In the genomic region with DNA sequence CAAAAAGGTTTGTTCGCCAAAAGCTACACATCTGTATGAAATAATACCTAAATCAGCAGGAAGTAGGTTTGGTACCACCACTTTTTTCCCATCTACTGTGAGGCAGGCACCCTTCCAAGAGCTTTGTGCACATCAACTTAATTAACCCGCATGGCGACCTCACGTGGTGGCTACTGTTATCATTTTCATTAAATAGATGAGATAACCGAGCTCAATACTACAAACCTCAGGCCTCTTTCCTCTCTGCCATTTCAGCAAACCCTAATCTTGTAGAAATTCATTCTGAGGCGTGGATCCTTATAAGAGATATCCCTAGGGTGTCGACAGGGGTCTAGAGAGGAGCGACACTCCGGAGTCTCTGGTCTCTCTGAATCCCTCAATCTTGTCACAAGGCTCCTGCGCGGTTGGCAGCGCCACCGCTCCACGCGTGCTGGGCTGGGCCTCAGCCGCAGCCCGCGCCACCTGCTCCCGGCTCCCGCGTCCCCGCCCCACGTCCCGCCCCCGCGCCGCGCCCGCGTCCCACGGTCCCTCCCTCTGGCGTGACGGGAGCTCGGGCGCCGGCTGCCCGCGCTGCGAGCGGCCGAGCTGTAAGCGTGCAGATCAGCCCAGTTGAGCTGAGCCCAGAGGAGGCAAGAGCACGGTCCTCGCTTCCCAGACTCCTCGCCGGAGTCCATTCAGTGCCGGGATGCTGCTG, we compare ENCODE assay signal across 8 mouse cellular contexts. TPM values are rescaled to one million over a fixed set of nuclear protein-coding genes. Genes with fewer than 3 reads are reported as not detected.
DNase-seq lines count a peak whose midpoint lies in the region; ATAC-seq and TF ChIP-seq lines count a peak whose summit lies in the region.

A gene (plus strand): TSS at position 533 of the 694 bp plus-strand sequence.

- peaks cover 6% of the 10 kb centered on the region; the same call in 1 of the 2 replicates for H3K4me1 ChIP-seq in cortical plate, adult 2 months (ENCODE audit: control insufficient read depth, insufficient read depth, low read length)
- peaks cover 4% of the 10 kb centered on the region; the same call in 1 of the 2 replicates for H3K4me1 ChIP-seq in heart, embryonic 10.5 days
- H3K4me1 ChIP-seq in kidney, embryonic 14.5 days (ENCODE audit: control insufficient read depth, insufficient read depth, low read length) = no peaks in the 10 kb centered on the region
- H3K4me1 ChIP-seq in limb, embryonic 12.5 days (replicated peaks) = peaks cover 9% of the 10 kb centered on the region
- no peaks in the 10 kb centered on the region for H3K4me1 ChIP-seq in midbrain, embryonic 11.5 days (ENCODE audit: control insufficient read depth, insufficient read depth, low read length)

- H3K9me3 ChIP-seq in heart, embryonic 10.5 days = no peaks in the 10 kb centered on the region
- no peaks in the 10 kb centered on the region for H3K9me3 ChIP-seq in kidney, embryonic 14.5 days (ENCODE audit: control insufficient read depth, low read length)
- no peaks in the 10 kb centered on the region for H3K9me3 ChIP-seq in limb, embryonic 12.5 days
- H3K9me3 ChIP-seq in midbrain, embryonic 11.5 days (ENCODE audit: control insufficient read depth, low read length) = no peaks in the 10 kb centered on the region

- TF ChIP-seq POLR2A in cortical plate, adult 2 months (IDR thresholded peaks at IDR 0.05; ENCODE audit: extremely low read depth, insufficient read depth, low read length) = peak; percentile 70

- ATAC-seq in kidney, embryonic 14.5 days (ENCODE audit: low FRiP score, low TSS enrichment) = peak; percentile 95
- peak; percentile 92 for ATAC-seq in limb, embryonic 12.5 days (ENCODE audit: insufficient number of reproducible peaks, insufficient read depth, low FRiP score, low TSS enrichment, low read depth)
- peak; percentile 93 for ATAC-seq in midbrain, embryonic 11.5 days (ENCODE audit: low FRiP score)

- peak within 1 kb of the TSS; percentile 69 for H3K9ac ChIP-seq in kidney, embryonic 14.5 days (ENCODE audit: low read depth, low read length)
- peak within 1 kb of the TSS; percentile 70 for H3K9ac ChIP-seq in limb, embryonic 12.5 days (replicated peaks)
- peak within 1 kb of the TSS; percentile 61 for H3K9ac ChIP-seq in midbrain, embryonic 11.5 days (ENCODE audit: low read length)

- H3K27me3 ChIP-seq in heart, embryonic 10.5 days (ENCODE audit: insufficient read depth, poor library complexity, severe bottlenecking) = peaks cover 6% of the 10 kb centered on the region; the same call in 1 of the 2 replicates
- no peaks in the 10 kb centered on the region for H3K27me3 ChIP-seq in kidney, embryonic 14.5 days (ENCODE audit: control insufficient read depth, insufficient read depth, low read length)
- H3K27me3 ChIP-seq in limb, embryonic 12.5 days = peaks cover 9% of the 10 kb centered on the region
- H3K27me3 ChIP-seq in midbrain, embryonic 11.5 days (ENCODE audit: control insufficient read depth, insufficient read depth, low read length) = no peaks in the 10 kb centered on the region
- H3K27me3 ChIP-seq in splenic B cell, adult 2 months (ENCODE audit: control insufficient read depth, insufficient read depth, low read length, poor library complexity, severe bottlenecking) = no peaks in the 10 kb centered on the region; the same call in none of the 2 replicates

- peak within 1 kb of the TSS; percentile 69 for H3K4me3 ChIP-seq in cortical plate, adult 2 months (ENCODE audit: insufficient read depth, low read length)
- peak within 1 kb of the TSS; percentile 81 for H3K4me3 ChIP-seq in heart, embryonic 10.5 days
- peak within 1 kb of the TSS; percentile 70 for H3K4me3 ChIP-seq in kidney, embryonic 14.5 days (ENCODE audit: low read length)
- H3K4me3 ChIP-seq in limb, embryonic 12.5 days (replicated peaks) = peak within 1 kb of the TSS; percentile 68
- peak within 1 kb of the TSS; percentile 51 for H3K4me3 ChIP-seq in midbrain, embryonic 11.5 days (ENCODE audit: low read depth, low read length)

- peak; percentile 16 for DNase-seq in gastrocnemius, postnatal 14 days
- DNase-seq in gastrocnemius, adult 18-20 months (ENCODE audit: low spot score) = no peak
- DNase-seq in heart, embryonic 10.5 days (ENCODE audit: low spot score) = peak; percentile 76
- DNase-seq in midbrain, embryonic 11.5 days (ENCODE audit: low spot score, missing footprints) = peak; percentile 94
- peak; percentile 41 for DNase-seq in splenic B cell, adult 2 months (ENCODE audit: low read depth, low spot score)

- WGBS in heart, embryonic 10.5 days = 1% methylated on average over 47 of the region's 47 CpGs
- WGBS in kidney, embryonic 14.5 days = 1% methylated on average over 42 of the region's 47 CpGs
- under 1% methylated on average over 46 of the region's 47 CpGs for WGBS in limb, embryonic 12.5 days
- WGBS in midbrain, embryonic 11.5 days = under 1% methylated on average over 36 of the region's 47 CpGs

- no peak for TF ChIP-seq CTCF in cortical plate, adult 2 months (IDR thresholded peaks at IDR 0.05; ENCODE audit: extremely low read depth, insufficient read depth, low read length)

- intact Hi-C loops in gastrocnemius, postnatal 14 days (cut with DNase I; ENCODE audit: low total_unique reads) = no loop called here

- peak within 1 kb of the TSS; percentile 73; the same call in 1 of the 2 replicates for H3K27ac ChIP-seq in cortical plate, adult 2 months (ENCODE audit: insufficient read depth, low read length)
- peak within 1 kb of the TSS; percentile 82 for H3K27ac ChIP-seq in heart, embryonic 10.5 days
- no peak within 1 kb of the TSS for H3K27ac ChIP-seq in kidney, embryonic 14.5 days (ENCODE audit: low read depth, low read length)
- H3K27ac ChIP-seq in limb, embryonic 12.5 days = peak within 1 kb of the TSS; percentile 50; the same call in 1 of the 2 replicates
- peak within 1 kb of the TSS; percentile 60 for H3K27ac ChIP-seq in midbrain, embryonic 11.5 days (ENCODE audit: low read depth, low read length)

- H3K36me3 ChIP-seq in heart, embryonic 10.5 days = no peaks in the 10 kb centered on the region
- H3K36me3 ChIP-seq in kidney, embryonic 14.5 days (ENCODE audit: control insufficient read depth, insufficient read depth, low read length) = no peaks in the 10 kb centered on the region
- no peaks in the 10 kb centered on the region for H3K36me3 ChIP-seq in limb, embryonic 12.5 days
- no peaks in the 10 kb centered on the region for H3K36me3 ChIP-seq in midbrain, embryonic 11.5 days (ENCODE audit: control insufficient read depth, insufficient read depth, low read length)
- H3K36me3 ChIP-seq in splenic B cell, adult 2 months (ENCODE audit: control insufficient read depth, insufficient read depth, low read length, poor library complexity, severe bottlenecking) = no peaks in the 10 kb centered on the region

- peak within 1 kb of the TSS; percentile 94 for H3K4me2 ChIP-seq in kidney, embryonic 14.5 days (replicated peaks; ENCODE audit: low read depth, low read length)
- peak within 1 kb of the TSS; percentile 85 for H3K4me2 ChIP-seq in limb, embryonic 12.5 days
- peak within 1 kb of the TSS; percentile 67 for H3K4me2 ChIP-seq in midbrain, embryonic 11.5 days

RNA-seq across cellular contexts. Expression of the gene that starts here (rescaled TPM):
- total RNA-seq in gastrocnemius, postnatal 14 days (2021) = under 1 TPM; 0.22 to 0.23 TPM
- under 1 TPM in 1 of 2 experiments, not detected in 1; 0.21 TPM for total RNA-seq in gastrocnemius, adult 18-20 months (2021)
- polyA plus RNA-seq in cortical plate, adult 2 months (2012; rRNA removed) = 17.8 and 21.3 TPM in 2 replicates
- 1.9 and 2.6 TPM in 2 replicates for polyA plus RNA-seq in heart, embryonic 10.5 days (2016; fragmentation: Nextera tagmentation; extraction: Ambion mirVana)
- 1.6 and 3.3 TPM in 2 replicates for polyA plus RNA-seq in kidney, embryonic 14.5 days (2014; fragmentation: Nextera tagmentation; extraction: Ambion mirVana)
- polyA plus RNA-seq in limb, embryonic 12.5 days (2016; fragmentation: Nextera tagmentation; extraction: Ambion mirVana) = 3.9 and 4.4 TPM in 2 replicates
- polyA plus RNA-seq in midbrain, embryonic 11.5 days (2014; fragmentation: Nextera tagmentation; extraction: Ambion mirVana) = 5.2 and 5.8 TPM in 2 replicates

Comparison
In these comparisons a context has a peak if more than half of its experiments do, and no peak if none do; other contexts are left out.
1. Peak in DNase-seq in gastrocnemius, postnatal 14 days; RNA of the gene not detected or under 1 TPM.